Mouse (Mus musculus) midbrain, embryonic 14.5 days (tissue): ENCODE measurements at regions not wholly inside any gene's neighbourhood (a gene's known extent, or its start where the extent isn't known, plus 50 kb on each side); places are given as distances from the start of the nearest gene placed in this dataset.

Source experiments
- ATAC-seq: fragments of 200-750 bp; cut with Nextera tagmentation; 2 replicates; pipeline ENCODE4 v1.8.0; 2017; ENCODE audit warnings: moderate number of reproducible peaks, moderate library complexity; ENCODE audit not compliant: low FRiP score, low TSS enrichment
- DNase-seq: peaks from one replicate; pipeline ENCODE4 v3.0.0-alpha.2; 2015
- H3K27ac ChIP-seq: fragments of 300-500 bp; sonication (generic); replicated peaks from 2 replicates; pipeline ENCODE4 v1.5.1; 2014; ENCODE audit warnings: mild to moderate bottlenecking, low read depth, low read length, moderate library complexity
- H3K27me3 ChIP-seq: fragments of 300-500 bp; sonication (generic); 2 replicates; pipeline ENCODE4 v1.6.1; 2014; ENCODE audit warnings: low read length, control low read depth, mixed read lengths; ENCODE audit not compliant: control insufficient read depth, insufficient read depth
- H3K36me3 ChIP-seq: fragments of 300-500 bp; sonication (generic); 2 replicates; pipeline ENCODE4 v1.6.1; 2014; ENCODE audit warnings: low read length, control low read depth; ENCODE audit not compliant: control insufficient read depth, insufficient read depth
- H3K4me1 ChIP-seq: fragments of 300-500 bp; sonication (generic); 2 replicates; pipeline ENCODE4 v1.6.1; 2014; ENCODE audit warnings: mild to moderate bottlenecking, antibody characterized with exemption, low read length, control low read depth; ENCODE audit not compliant: control insufficient read depth, insufficient read depth
- H3K4me2 ChIP-seq: fragments of 300-500 bp; sonication (generic); 2 replicates; pipeline ENCODE4 v1.6.1; 2014; ENCODE audit warnings: mild to moderate bottlenecking, low read length, moderate library complexity
- H3K4me3 ChIP-seq: fragments of 300-500 bp; sonication (generic); replicated peaks from 2 replicates; pipeline ENCODE4 v1.5.1; 2014; ENCODE audit warnings: low read depth, low read length
- H3K9ac ChIP-seq: fragments of 300-500 bp; sonication (generic); replicated peaks from 2 replicates; pipeline ENCODE4 v1.6.1; 2014; ENCODE audit warnings: mild to moderate bottlenecking, low read length, moderate library complexity
- H3K9me3 ChIP-seq: fragments of 300-500 bp; sonication (generic); 2 replicates; pipeline ENCODE4 v1.6.1; 2016; ENCODE audit warnings: low read length, control low read depth, mixed read lengths; ENCODE audit not compliant: control insufficient read depth
- WGBS: fragments of 180-500 bp; shearing (Covaris S2); extraction: QIAGEN DNeasy Blood & Tissue Kit; methylation state at CpG from one replicate; pipeline ENCODE4 v1.1.7; 2014; 5-methylcytosine and 5-hydroxymethylcytosine counted together

DNA sequence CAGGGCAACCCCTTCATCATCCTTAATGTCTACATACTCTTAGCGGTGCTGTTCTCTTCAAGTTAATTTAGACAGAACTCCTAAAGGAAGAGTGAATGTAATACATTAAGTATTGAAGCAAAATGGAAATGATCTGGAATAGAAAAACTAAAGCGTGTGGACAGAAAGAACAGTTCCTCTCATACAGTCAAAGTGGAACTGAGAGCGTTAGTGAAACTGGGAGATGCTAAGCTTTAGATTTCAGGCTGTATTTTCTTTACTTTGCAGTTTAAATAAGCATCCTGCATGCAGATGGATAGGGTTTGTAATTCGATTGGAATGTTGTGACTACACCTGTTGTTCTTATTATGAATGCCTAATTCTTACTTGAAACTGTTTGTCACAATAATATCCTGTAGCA, 286.5 kb upstream of the Pitrm1 start:
- Histone ChIP-seq H3K27me3 (no peaks in the 10 kb centered on the region), H3K27ac (no peak overlapping the region), H3K4me1 (no peaks in the 10 kb centered on the region), H3K9me3 (no peaks in the 10 kb centered on the region), H3K36me3 (no peaks in the 10 kb centered on the region), H3K4me3 (no peak overlapping the region), H3K9ac (no peak overlapping the region), H3K4me2 (no peak overlapping the region)
- DNase-seq, result no peak
- 87% methylated on average over 4 of the region's 4 CpGs for WGBS
- no peak for ATAC-seq

- Histone ChIP-seq H3K36me3 (no peaks in the 10 kb centered on the region), H3K27me3 (no peaks in the 10 kb centered on the region), H3K4me3 (no peak overlapping the region), H3K27ac (no peak overlapping the region), H3K4me2 (no peak overlapping the region), H3K9ac (no peak overlapping the region), H3K4me1 (no peaks in the 10 kb centered on the region), H3K9me3 (no peaks in the 10 kb centered on the region)
- DNase-seq (peak; percentile 7), ATAC-seq (no peak)
- 84% methylated on average over 1 of the region's 1 CpGs for WGBS
These were observed 277.4 kb upstream of the Pitrm1 start for GRCm38 (mm10) chr13:6270546-6270945.

- H3K4me2 ChIP-seq, result no peak overlapping the region
- 93% methylated on average over 1 of the region's 1 CpGs for WGBS
- no peaks in the 10 kb centered on the region for H3K4me1 ChIP-seq
- no peaks in the 10 kb centered on the region for H3K36me3 ChIP-seq
- H3K9ac ChIP-seq, result no peak overlapping the region
- DNase-seq, result no peak
- ATAC-seq, result no peak
- no peaks in the 10 kb centered on the region for H3K9me3 ChIP-seq
- no peak overlapping the region for H3K27ac ChIP-seq
- no peak overlapping the region for H3K4me3 ChIP-seq
- H3K27me3 ChIP-seq, result no peaks in the 10 kb centered on the region
These were observed 275.0 kb upstream of the Pitrm1 start for GRCm38 (mm10) chr13:6272932-6273331.

- H3K4me3 ChIP-seq, result no peak overlapping the region
- no peak for ATAC-seq
- no peaks in the 10 kb centered on the region for H3K4me1 ChIP-seq
- no peak overlapping the region for H3K4me2 ChIP-seq
- WGBS, result 86% methylated on average over 1 of the region's 1 CpGs
- H3K27ac ChIP-seq, result no peak overlapping the region
- DNase-seq, result no peak
- H3K9ac ChIP-seq, result no peak overlapping the region
- no peaks in the 10 kb centered on the region for H3K27me3 ChIP-seq
- H3K36me3 ChIP-seq, result no peaks in the 10 kb centered on the region
- H3K9me3 ChIP-seq, result no peaks in the 10 kb centered on the region
These were observed 267.9 kb upstream of the Pitrm1 start for GRCm38 (mm10) chr13:6280073-6280472.

- DNase-seq, result no peak
- H3K9me3 ChIP-seq, result no peaks in the 10 kb centered on the region
- no peaks in the 10 kb centered on the region for H3K36me3 ChIP-seq
- H3K27ac ChIP-seq, result no peak overlapping the region
- no peak overlapping the region for H3K4me2 ChIP-seq
- no peak for ATAC-seq
- H3K27me3 ChIP-seq, result no peaks in the 10 kb centered on the region
- H3K4me1 ChIP-seq, result no peaks in the 10 kb centered on the region
- H3K9ac ChIP-seq, result no peak overlapping the region
- H3K4me3 ChIP-seq, result no peak overlapping the region
- 79% methylated on average over 6 of the region's 6 CpGs for WGBS
These were observed 259.8 kb upstream of the Pitrm1 start for GRCm38 (mm10) chr13:6288109-6288508.

DNA sequence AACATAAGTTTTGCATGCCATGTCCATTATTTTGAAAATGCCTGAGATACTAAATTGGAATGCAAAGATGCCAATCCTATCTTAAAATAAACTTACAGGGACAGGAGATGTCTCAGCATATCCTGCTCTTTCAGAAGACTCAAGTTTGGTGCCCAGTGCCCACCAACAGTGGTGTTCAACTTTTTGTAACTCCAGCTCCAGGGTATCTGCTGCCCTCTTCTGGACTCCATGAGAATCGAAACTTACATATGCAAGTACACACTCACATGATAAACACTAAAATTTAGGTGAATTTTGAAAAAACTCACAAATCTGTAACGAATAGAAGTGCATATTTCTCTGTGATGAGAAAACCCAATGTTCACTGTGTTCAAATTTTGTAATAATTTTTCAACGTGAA, 255.9 kb upstream of the Pitrm1 start:
- Histone ChIP-seq H3K9ac (no peak overlapping the region), H3K4me2 (no peak overlapping the region), H3K9me3 (no peaks in the 10 kb centered on the region), H3K27ac (no peak overlapping the region), H3K27me3 (no peaks in the 10 kb centered on the region), H3K4me3 (no peak overlapping the region), H3K36me3 (no peaks in the 10 kb centered on the region), H3K4me1 (no peaks in the 10 kb centered on the region)
- ATAC-seq, result no peak
- WGBS, result 50% methylated on average over 3 of the region's 3 CpGs
- no peak for DNase-seq

GRCm38 (mm10) chr13:6305718-6306117, 242.2 kb upstream of the Pitrm1 start:
- Histone ChIP-seq H3K9me3 (no peaks in the 10 kb centered on the region), H3K9ac (no peak overlapping the region), H3K36me3 (no peaks in the 10 kb centered on the region), H3K27ac (no peak overlapping the region), H3K4me2 (no peak overlapping the region), H3K27me3 (no peaks in the 10 kb centered on the region), H3K4me1 (0 out of 2 replicates have a peak, but pooled peaks cover 7% of the 10 kb centered on the region), H3K4me3 (no peak overlapping the region)
- DNase-seq (no peak), ATAC-seq (no peak)

- Histone ChIP-seq H3K4me1 (0 out of 2 replicates have a peak, but pooled peaks cover 7% of the 10 kb centered on the region), H3K27me3 (no peaks in the 10 kb centered on the region), H3K27ac (no peak overlapping the region), H3K4me3 (no peak overlapping the region), H3K4me2 (no peak overlapping the region), H3K36me3 (no peaks in the 10 kb centered on the region), H3K9me3 (no peaks in the 10 kb centered on the region), H3K9ac (no peak overlapping the region)
- ATAC-seq (no peak), DNase-seq (no peak)
- 76% methylated on average over 4 of the region's 4 CpGs for WGBS
These were observed 241.3 kb upstream of the Pitrm1 start for GRCm38 (mm10) chr13:6306616-6306988.

- Histone ChIP-seq H3K36me3 (no peaks in the 10 kb centered on the region), H3K27ac (no peak overlapping the region), H3K4me2 (no peak overlapping the region), H3K4me3 (no peak overlapping the region), H3K9ac (no peak overlapping the region), H3K9me3 (no peaks in the 10 kb centered on the region), H3K27me3 (no peaks in the 10 kb centered on the region), H3K4me1 (0 out of 2 replicates have a peak, but pooled peaks cover 7% of the 10 kb centered on the region)
- WGBS, result 43% methylated on average over 7 of the region's 7 CpGs
- ATAC-seq (peak; percentile 74), DNase-seq (peak; percentile 53)
These were observed 240.7 kb upstream of the Pitrm1 start for GRCm38 (mm10) chr13:6306989-6307917.
